Mouse (Mus musculus) adrenal gland, postnatal 4 days (tissue): ENCODE data around the gene Gm15319. TPM values are rescaled to one million over a fixed set of nuclear protein-coding genes. Genes with fewer than 3 reads are reported as not detected.
"Not testable (repeated sequence)": the region's sequence is repeated elsewhere in the genome, so short reads cannot be mapped to it uniquely, and the experiment has no call there.

Source experiments
- DNase-seq, 2 experiments: peaks; one replicate each; pipeline ENCODE4 v3.0.0; 2021 to 2022; ENCODE audit warnings: low spot score in 2 of 2, mixed read lengths in 2 of 2
- total RNA-seq, 2 experiments: library from RNA; stranded (reverse); gene quantifications; 2 replicates each; pipeline ENCODE4 v1.2.3; 2021

The Gm15319 gene
- total RNA-seq, 2 experiments from 2014 or later: 0.42 to 0.67 TPM

DNA sequence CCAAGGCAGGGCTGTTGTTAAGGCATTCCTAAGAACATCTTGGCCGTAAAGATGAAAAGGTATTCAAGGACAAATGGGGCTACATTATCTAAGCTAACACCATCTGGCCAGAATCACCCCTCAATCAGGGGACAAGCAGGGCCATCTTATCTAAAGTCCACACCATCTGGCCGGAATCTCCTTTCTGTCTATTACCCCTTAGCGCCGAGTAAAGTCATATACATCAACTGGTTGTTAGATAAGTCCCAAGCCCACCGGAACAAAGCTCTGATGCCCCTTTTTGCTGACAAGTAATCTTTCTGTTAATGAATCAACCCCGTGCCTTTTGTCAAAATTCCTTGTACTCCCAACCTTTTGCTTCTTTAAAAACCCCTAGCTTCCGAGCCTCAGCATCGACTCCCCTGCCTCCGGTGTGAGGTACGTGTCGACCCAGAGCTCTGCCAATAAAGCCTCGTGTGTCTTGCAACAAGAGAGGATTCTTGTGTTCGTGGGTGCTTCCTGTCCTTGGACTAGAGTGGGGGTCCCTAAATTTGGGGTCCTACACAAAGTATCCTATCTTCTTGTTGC is 65.0 kb downstream of the Gm15319 start:
- peak in 1 of 2 experiments; percentile 13 for DNase-seq

DNA sequence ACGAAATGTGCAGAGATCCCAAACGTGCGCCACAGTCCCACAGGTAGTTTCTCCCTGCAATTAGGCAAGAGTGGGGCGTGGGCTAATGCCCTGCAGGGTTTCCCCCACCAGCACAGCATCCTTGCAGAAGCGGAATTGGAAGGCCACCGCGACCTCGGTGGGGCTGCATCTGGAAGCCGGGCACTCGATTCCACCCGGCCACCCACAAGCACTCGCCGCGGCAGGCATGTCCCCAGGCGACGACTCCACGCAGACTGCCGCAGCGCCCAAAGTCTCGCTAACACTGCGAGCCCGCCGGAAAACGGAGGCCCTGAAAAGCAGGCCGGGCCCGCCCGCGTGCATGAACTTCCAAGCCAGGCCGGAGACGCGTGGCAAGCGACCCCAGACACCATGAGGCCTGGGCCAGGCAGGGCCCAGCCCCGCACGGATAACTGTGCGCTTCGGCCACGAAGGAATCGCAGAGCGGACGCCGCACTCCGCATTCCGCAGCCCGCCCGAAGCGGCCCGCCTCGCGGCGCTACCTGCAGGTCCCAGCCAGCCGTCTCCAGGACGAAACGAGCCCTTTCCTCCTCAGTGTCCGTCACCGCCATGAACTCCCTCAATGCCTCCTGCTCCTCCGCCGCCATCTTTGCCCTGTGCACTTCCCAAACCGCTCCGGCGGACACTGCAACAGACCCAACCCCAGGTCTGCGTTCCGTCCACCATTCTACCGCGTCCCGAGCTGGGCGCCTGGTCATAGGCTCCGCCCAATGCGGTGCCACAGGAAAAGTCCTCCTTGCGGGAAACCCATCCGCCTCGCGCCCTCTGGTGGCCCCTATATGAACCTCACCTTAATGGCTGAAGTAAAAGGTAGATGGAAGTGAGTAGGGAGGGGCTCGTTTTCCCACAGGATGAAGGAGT is 66.0 kb downstream of the Gm15319 start:
- DNase-seq: peak; percentile 45 to 57

GRCm38 (mm10) chr8:20295881-20296280 is 67.1 kb downstream of the Gm15319 start:
- DNase-seq: not testable (repeated sequence)

DNA sequence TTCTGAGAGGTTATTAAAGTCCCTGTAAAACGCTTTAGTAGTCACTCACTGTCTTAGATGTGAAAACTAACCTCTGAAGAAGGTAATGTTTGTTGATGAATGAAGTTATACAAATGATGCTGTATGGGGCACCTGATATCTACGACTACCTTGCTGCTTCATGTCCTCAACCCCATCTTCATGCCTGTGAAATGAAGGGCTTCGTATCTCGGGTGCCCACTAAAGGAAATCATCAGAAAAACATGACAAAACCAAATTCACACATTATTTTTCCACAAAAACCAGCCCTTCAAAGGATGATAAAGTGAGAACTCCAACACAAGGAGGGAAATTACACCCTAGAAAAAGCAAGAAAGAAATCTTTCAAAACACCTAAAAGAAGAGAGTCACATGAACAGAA is 68.2 kb downstream of the Gm15319 start:
- not testable (repeated sequence) for DNase-seq

- not testable (repeated sequence) for DNase-seq
Observed at GRCm38 (mm10) chr8:20293966-20294365, 69.0 kb downstream of the Gm15319 start.

DNA sequence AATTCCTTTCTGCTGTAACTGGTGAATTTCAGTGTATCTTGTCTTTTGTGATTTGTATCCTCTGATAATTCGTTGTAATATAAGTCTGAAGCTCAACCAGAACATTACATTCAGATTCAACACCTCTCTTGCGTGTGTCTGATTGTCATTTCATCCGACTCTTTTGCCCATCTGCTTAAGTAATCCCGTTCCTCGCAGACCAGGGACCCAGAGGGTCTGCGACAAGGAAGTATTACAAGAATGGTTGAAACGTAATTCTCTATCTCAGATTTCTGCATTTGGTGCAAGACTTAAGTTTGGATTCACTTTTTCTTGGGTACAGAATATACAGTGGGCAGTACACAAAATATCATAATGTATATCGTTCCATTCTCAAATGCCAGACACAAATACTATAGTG is 73.0 kb downstream of the Gm15319 start:
- not testable (repeated sequence) for DNase-seq

DNA sequence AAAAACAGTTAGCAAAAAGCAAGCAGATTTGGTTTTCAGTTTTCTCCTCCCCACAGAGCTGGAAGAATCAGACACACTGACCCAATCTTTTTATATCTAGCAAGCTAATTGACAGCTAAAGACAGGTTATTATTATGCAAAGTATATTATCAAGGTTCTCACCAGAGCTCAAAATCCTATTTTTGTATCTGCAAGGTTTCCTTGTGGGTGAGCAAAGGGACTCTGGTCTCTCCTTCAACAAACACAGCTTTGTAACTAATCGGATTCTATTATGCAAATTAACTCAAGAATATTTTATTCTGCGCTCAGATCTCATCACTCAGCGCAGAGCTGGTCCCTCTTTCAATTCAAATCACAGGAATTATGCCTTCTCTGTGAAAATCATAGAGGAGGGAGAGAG is 74.1 kb downstream of the Gm15319 start:
- DNase-seq: not testable (repeated sequence)

GRCm38 (mm10) chr8:20287706-20288105 is 75.3 kb downstream of the Gm15319 start:
- not testable (repeated sequence) for DNase-seq
